Mouse (Mus musculus) limb, embryonic 12.5 days (tissue): ENCODE measurements around the gene Spesp1. TPM values are rescaled to one million over a fixed set of nuclear protein-coding genes. Genes with fewer than 3 reads are reported as not detected.

Experiments
- ATAC-seq: fragments of 200-750 bp; cut with Nextera tagmentation; 2 replicates; pipeline ENCODE4 v1.8.0; 2017; ENCODE audit warnings: low read depth, moderate TSS enrichment; ENCODE audit not compliant: insufficient number of reproducible peaks, insufficient read depth, low FRiP score, low TSS enrichment
- H3K27ac ChIP-seq: fragments of 300-500 bp; sonication (generic); 2 replicates; pipeline ENCODE4 v1.5.1; 2016; ENCODE audit warnings: mild to moderate bottlenecking, moderate library complexity
- H3K27me3 ChIP-seq: fragments of 300-500 bp; sonication (generic); 2 replicates; pipeline ENCODE4 v1.6.1; 2016; ENCODE audit warnings: mild to moderate bottlenecking, moderate library complexity
- H3K36me3 ChIP-seq: fragments of 300-500 bp; sonication (generic); 2 replicates; pipeline ENCODE4 v1.6.1; 2016; ENCODE audit warnings: mild to moderate bottlenecking, moderate library complexity
- H3K4me1 ChIP-seq: fragments of 300-500 bp; sonication (generic); replicated peaks from 2 replicates; pipeline ENCODE4 v1.6.1; 2016
- H3K4me2 ChIP-seq: fragments of 300-500 bp; sonication (generic); 2 replicates; pipeline ENCODE4 v1.6.1; 2016; ENCODE audit warnings: mild to moderate bottlenecking, moderate library complexity
- H3K4me3 ChIP-seq: fragments of 300-500 bp; sonication (generic); replicated peaks from 2 replicates; pipeline ENCODE4 v1.5.1; 2016; ENCODE audit warnings: mild to moderate bottlenecking
- H3K9ac ChIP-seq: fragments of 300-500 bp; sonication (generic); replicated peaks from 2 replicates; pipeline ENCODE4 v1.6.1; 2016; ENCODE audit warnings: mild to moderate bottlenecking, moderate library complexity
- H3K9me3 ChIP-seq: fragments of 300-500 bp; sonication (generic); 2 replicates; pipeline ENCODE4 v1.6.1; 2016; ENCODE audit warnings: mild to moderate bottlenecking, moderate library complexity
- WGBS: fragments of 180-500 bp; shearing (Covaris S2); methylation state at CpG from one replicate; pipeline ENCODE4 v1.1.7; 2016; 5-methylcytosine and 5-hydroxymethylcytosine counted together
- polyA plus RNA-seq: library from polyadenylated mRNA; unstranded; fragments of >200 nt; fragmentation: Nextera tagmentation; extraction: Ambion mirVana; gene quantifications from 2 replicates; pipeline ENCODE4 v1.2.1, GENCODE M21; 2016

Spesp1 gene
- polyA plus RNA-seq, 1 experiment from 2014 or later = not detected

- H3K9me3 ChIP-seq = no peaks in the 10 kb centered on the region
- WGBS = 64% methylated on average over 7 of the region's 7 CpGs
- H3K4me3 ChIP-seq = no peak overlapping the region
- H3K36me3 ChIP-seq = no peaks in the 10 kb centered on the region
- no peak for ATAC-seq
- H3K27ac ChIP-seq = no peak overlapping the region
- H3K27me3 ChIP-seq = no peaks in the 10 kb centered on the region
- H3K4me2 ChIP-seq = no peak overlapping the region
- no peak overlapping the region for H3K9ac ChIP-seq
- 0 out of 2 replicates have a peak, but pooled peaks cover 7% of the 10 kb centered on the region for H3K4me1 ChIP-seq
Observed at GRCm38 (mm10) chr9:62270775-62271399, 11.1 kb downstream of the Spesp1 start.

- ATAC-seq = no peak
- Histone ChIP-seq H3K4me2 (no peak overlapping the region), H3K9me3 (no peaks in the 10 kb centered on the region), H3K27ac (no peak overlapping the region), H3K4me1 (0 out of 2 replicates have a peak, but pooled peaks cover 7% of the 10 kb centered on the region), H3K4me3 (no peak overlapping the region), H3K9ac (no peak overlapping the region), H3K36me3 (no peaks in the 10 kb centered on the region), H3K27me3 (no peaks in the 10 kb centered on the region)
- WGBS = 98% methylated on average over 1 of the region's 1 CpGs
Observed at GRCm38 (mm10) chr9:62269161-62269560, 12.8 kb downstream of the Spesp1 start.

GRCm38 (mm10) chr9:62265278-62265677 lies 16.7 kb downstream of the Spesp1 start:
- H3K4me1 ChIP-seq = no peaks in the 10 kb centered on the region
- WGBS = 80% methylated on average over 10 of the region's 10 CpGs
- ATAC-seq = no peak
- no peak overlapping the region for H3K9ac ChIP-seq
- no peaks in the 10 kb centered on the region for H3K36me3 ChIP-seq
- no peaks in the 10 kb centered on the region for H3K27me3 ChIP-seq
- no peak overlapping the region for H3K27ac ChIP-seq
- H3K4me3 ChIP-seq = no peak overlapping the region
- H3K9me3 ChIP-seq = no peaks in the 10 kb centered on the region
- no peak overlapping the region for H3K4me2 ChIP-seq

GRCm38 (mm10) chr9:62263652-62264051 lies 18.4 kb downstream of the Spesp1 start:
- no peak overlapping the region for H3K9ac ChIP-seq
- no peak overlapping the region for H3K27ac ChIP-seq
- 65% methylated on average over 5 of the region's 5 CpGs for WGBS
- H3K4me1 ChIP-seq = no peaks in the 10 kb centered on the region
- H3K27me3 ChIP-seq = no peaks in the 10 kb centered on the region
- peaks cover 8% of the 10 kb centered on the region; the same call in 1 of the 2 replicates for H3K9me3 ChIP-seq
- no peaks in the 10 kb centered on the region for H3K36me3 ChIP-seq
- H3K4me3 ChIP-seq = no peak overlapping the region
- no peak overlapping the region for H3K4me2 ChIP-seq
- no peak for ATAC-seq

GRCm38 (mm10) chr9:62261406-62261805 lies 20.6 kb downstream of the Spesp1 start:
- no peak for ATAC-seq
- 74% methylated on average over 3 of the region's 3 CpGs for WGBS
- H3K4me2 ChIP-seq = no peak overlapping the region

GRCm38 (mm10) chr9:62261006-62261405 lies 21.0 kb downstream of the Spesp1 start:
- ATAC-seq = no peak
- H3K4me1 ChIP-seq = peaks cover 7% of the 10 kb centered on the region; the same call in 1 of the 2 replicates
- H3K36me3 ChIP-seq = no peaks in the 10 kb centered on the region
- no peak overlapping the region for H3K4me3 ChIP-seq
- 82% methylated on average over 5 of the region's 5 CpGs for WGBS
- H3K9me3 ChIP-seq = peaks cover 8% of the 10 kb centered on the region; the same call in 1 of the 2 replicates
- no peaks in the 10 kb centered on the region for H3K27me3 ChIP-seq
- no peak overlapping the region for H3K9ac ChIP-seq
- H3K27ac ChIP-seq = no peak overlapping the region
- no peak overlapping the region for H3K4me2 ChIP-seq

More at GRCm38 (mm10) chr9:62261406-62261805, 20.6 kb downstream of the Spesp1 start:
- Histone ChIP-seq H3K36me3 (no peaks in the 10 kb centered on the region), H3K4me1 (peaks cover 3% of the 10 kb centered on the region; the same call in 1 of the 2 replicates), H3K27ac (no peak overlapping the region), H3K4me3 (no peak overlapping the region), H3K27me3 (no peaks in the 10 kb centered on the region), H3K9me3 (peaks cover 8% of the 10 kb centered on the region; the same call in 1 of the 2 replicates), H3K9ac (no peak overlapping the region)

GRCm38 (mm10) chr9:62258005-62258404 lies 24.0 kb downstream of the Spesp1 start:
- H3K4me3 ChIP-seq = no peak overlapping the region
- no peak for ATAC-seq
- H3K9ac ChIP-seq = no peak overlapping the region
- H3K4me2 ChIP-seq = no peak overlapping the region
- no peaks in the 10 kb centered on the region for H3K27me3 ChIP-seq
- 93% methylated on average over 11 of the region's 11 CpGs for WGBS
- no peak overlapping the region for H3K27ac ChIP-seq
- no peaks in the 10 kb centered on the region for H3K36me3 ChIP-seq
- H3K4me1 ChIP-seq = peaks cover 9% of the 10 kb centered on the region; the same call in 1 of the 2 replicates
- peaks cover 8% of the 10 kb centered on the region; the same call in 1 of the 2 replicates for H3K9me3 ChIP-seq

- no peaks in the 10 kb centered on the region for H3K36me3 ChIP-seq
- peaks cover 8% of the 10 kb centered on the region; the same call in 1 of the 2 replicates for H3K9me3 ChIP-seq
- no peak for ATAC-seq
- H3K4me1 ChIP-seq = peaks cover 9% of the 10 kb centered on the region; the same call in 1 of the 2 replicates
- H3K4me3 ChIP-seq = no peak overlapping the region
- 54% methylated on average over 9 of the region's 9 CpGs for WGBS
- no peak overlapping the region for H3K9ac ChIP-seq
- no peaks in the 10 kb centered on the region for H3K27me3 ChIP-seq
- H3K27ac ChIP-seq = peak overlapping the region; percentile 13; the same call in 1 of the 2 replicates
- H3K4me2 ChIP-seq = no peak overlapping the region
Observed at GRCm38 (mm10) chr9:62255896-62256576, 26.0 kb downstream of the Spesp1 start.

GRCm38 (mm10) chr9:62253736-62254443 lies 28.1 kb downstream of the Spesp1 start:
- Histone ChIP-seq H3K4me3 (no peak overlapping the region), H3K27ac (no peak overlapping the region), H3K36me3 (no peaks in the 10 kb centered on the region), H3K4me1 (peaks cover 9% of the 10 kb centered on the region; the same call in 1 of the 2 replicates), H3K9ac (no peak overlapping the region), H3K9me3 (0 out of 2 replicates have a peak, but pooled peaks cover under 1% of the 10 kb centered on the region), H3K27me3 (no peaks in the 10 kb centered on the region), H3K4me2 (no peak overlapping the region)
- ATAC-seq = no peak
- WGBS = 11% methylated on average over 3 of the region's 3 CpGs

- Histone ChIP-seq H3K4me2 (no peak overlapping the region), H3K4me3 (no peak overlapping the region), H3K27me3 (peaks cover 1% of the 10 kb centered on the region; the same call in 1 of the 2 replicates), H3K9ac (no peak overlapping the region), H3K9me3 (no peaks in the 10 kb centered on the region), H3K36me3 (no peaks in the 10 kb centered on the region), H3K27ac (no peak overlapping the region), H3K4me1 (no peaks in the 10 kb centered on the region)
- no peak for ATAC-seq
- 91% methylated on average over 4 of the region's 4 CpGs for WGBS
Observed at GRCm38 (mm10) chr9:62250296-62250695, 31.7 kb downstream of the Spesp1 start.

- 88% methylated on average over 4 of the region's 4 CpGs for WGBS
- no peaks in the 10 kb centered on the region for H3K9me3 ChIP-seq
- no peak for ATAC-seq
- no peak overlapping the region for H3K9ac ChIP-seq
- no peaks in the 10 kb centered on the region for H3K4me1 ChIP-seq
- no peaks in the 10 kb centered on the region for H3K36me3 ChIP-seq
- no peak overlapping the region for H3K4me3 ChIP-seq
- peaks cover 16% of the 10 kb centered on the region for H3K27me3 ChIP-seq
- no peak overlapping the region for H3K27ac ChIP-seq
- H3K4me2 ChIP-seq = no peak overlapping the region
Observed at GRCm38 (mm10) chr9:62246380-62246942, 35.5 kb downstream of the Spesp1 start.
